Mouse (Mus musculus) right cerebral cortex, postnatal 4 days (tissue): ENCODE results near the gene Mgarp.
A peak's percentile ranks its signal among the peaks of the same experiment; 100 is the strongest.
"Not testable (repeated sequence)": the region's sequence is repeated elsewhere in the genome, so short reads cannot be mapped to it uniquely, and the experiment has no call there.

Experiments
- DNase-seq: peaks from one replicate; pipeline ENCODE4 v3.0.0-alpha.2; 2022

The Mgarp gene

GRCm38 (mm10) chr3:51396219-51397068, at the start of gene Mgarp:
Gene Mgarp (minus strand): TSS chr3:51396738.
- DNase-seq, result peak; percentile 37

GRCm38 (mm10) chr3:51434871-51435595, 38.5 kb upstream of the Mgarp start:
- DNase-seq, result no peak

- DNase-seq, result not testable (repeated sequence)
These were observed 37.8 kb upstream of the Mgarp start for GRCm38 (mm10) chr3:51434364-51434763.

GRCm38 (mm10) chr3:51425394-51425793, 28.9 kb upstream of the Mgarp start:
- DNase-seq, result no peak

- DNase-seq, result no peak
These were observed 25.4 kb upstream of the Mgarp start for GRCm38 (mm10) chr3:51421921-51422320.

- no peak for DNase-seq
These were observed 21.4 kb upstream of the Mgarp start for GRCm38 (mm10) chr3:51417966-51418365.

GRCm38 (mm10) chr3:51417485-51417884, 20.9 kb upstream of the Mgarp start:
- DNase-seq, result no peak

- no peak for DNase-seq
These were observed 20.6 kb upstream of the Mgarp start for GRCm38 (mm10) chr3:51417135-51417458.

- peak; percentile 41 for DNase-seq
These were observed 20.0 kb upstream of the Mgarp start for GRCm38 (mm10) chr3:51416364-51417134.

- DNase-seq, result no peak
These were observed 19.5 kb upstream of the Mgarp start for GRCm38 (mm10) chr3:51416073-51416363.

GRCm38 (mm10) chr3:51415098-51416072, 18.8 kb upstream of the Mgarp start, which contains the start of gene Naa15:
Gene Naa15 (plus strand): TSS chr3:51415148.
- peak; percentile 96 for DNase-seq

GRCm38 (mm10) chr3:51413276-51413675, 16.7 kb upstream of the Mgarp start:
- DNase-seq, result no peak

GRCm38 (mm10) chr3:51412457-51412856, 15.9 kb upstream of the Mgarp start:
- DNase-seq, result no peak

GRCm38 (mm10) chr3:51408561-51409183, 12.1 kb upstream of the Mgarp start, which contains the start of gene Ndufc1:
Gene Ndufc1 (minus strand): TSS chr3:51408988.
- peak; percentile 100 for DNase-seq

GRCm38 (mm10) chr3:51407870-51408560, 11.5 kb upstream of the Mgarp start:
- peak; percentile 33 for DNase-seq

- no peak for DNase-seq
These were observed 6.1 kb upstream of the Mgarp start for GRCm38 (mm10) chr3:51402628-51403027.

- DNase-seq, result not testable (repeated sequence)
These were observed 5.5 kb upstream of the Mgarp start for GRCm38 (mm10) chr3:51402054-51402453.

- DNase-seq, result no peak
These were observed 4.1 kb upstream of the Mgarp start for GRCm38 (mm10) chr3:51400682-51401081.

- no peak for DNase-seq
These were observed 3.0 kb upstream of the Mgarp start for GRCm38 (mm10) chr3:51399531-51399930.

- no peak for DNase-seq
These were observed 2.1 kb upstream of the Mgarp start for GRCm38 (mm10) chr3:51398667-51399066.

- DNase-seq, result no peak
These were observed 1.3 kb upstream of the Mgarp start for GRCm38 (mm10) chr3:51397700-51398299.
